Mouse (Mus musculus): ENCODE measurements around the gene Hist1h2bg. TPM values are rescaled to one million over a fixed set of nuclear protein-coding genes. Genes with fewer than 3 reads are reported as not detected.

The Hist1h2bg gene
- total RNA-seq, 2 experiments from 2014 or later: 2.9 to 7.6 TPM

- intact Hi-C loops (cut with DNase I): no loop called here
- DNase-seq: no peak
- peak overlapping the region; percentile 70 for H3K4me3 ChIP-seq
- peak overlapping the region; percentile 83 for H3K27ac ChIP-seq
- TF ChIP-seq CTCF (IDR thresholded peaks at IDR 0.05): no peak
Observed at GRCm38 (mm10) chr13:23576351-23576881, 5.2 kb downstream of the Hist1h2bg start.

DNA sequence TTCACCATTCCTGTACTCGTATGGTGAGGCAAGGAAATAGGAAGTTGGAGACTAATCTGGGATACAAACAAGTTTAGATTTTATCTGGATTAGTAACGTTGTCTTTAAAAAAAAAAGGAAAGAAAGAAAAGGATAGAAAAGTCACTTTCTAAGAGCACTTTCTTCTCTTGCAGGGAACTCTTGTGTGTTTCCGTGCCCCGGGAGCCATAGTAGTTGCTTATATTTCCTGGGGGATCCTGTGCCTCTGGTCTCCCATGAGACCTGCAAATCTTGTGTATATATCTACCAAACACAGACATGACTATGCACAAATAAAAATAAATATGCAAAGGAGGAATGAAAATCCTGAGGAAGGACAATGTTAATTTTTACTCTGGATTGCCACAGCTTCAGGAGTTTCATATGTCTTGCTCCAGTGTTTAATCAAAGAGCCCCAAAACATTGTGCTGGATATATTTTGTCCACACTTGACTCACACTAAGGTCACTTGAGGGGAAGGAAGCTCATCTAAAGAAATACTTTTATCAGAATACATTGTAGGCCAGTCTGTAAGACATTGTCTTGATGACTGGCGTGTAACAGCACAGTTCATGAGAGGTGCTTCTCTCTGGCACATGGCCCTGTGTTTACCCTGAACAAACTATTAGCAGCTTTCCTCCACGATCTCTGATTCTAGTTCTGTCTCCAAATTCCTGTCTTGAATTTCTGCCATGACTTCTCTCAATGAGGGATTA is 5.9 kb downstream of the Hist1h2bg start:
- DNase-seq: no peak
- TF ChIP-seq CTCF (IDR thresholded peaks at IDR 0.05): no peak
- Histone ChIP-seq H3K27ac (no peak overlapping the region; the same call in 1 of the 2 replicates), H3K4me3 (peak overlapping the region; percentile 70)
- intact Hi-C loops (cut with DNase I): no loop called here

- no peak for DNase-seq
- intact Hi-C loops (cut with DNase I): no loop called here
- H3K4me3 ChIP-seq: no peak overlapping the region
- no peak overlapping the region for H3K27ac ChIP-seq
- no peak for TF ChIP-seq CTCF (IDR thresholded peaks at IDR 0.05)
Observed at GRCm38 (mm10) chr13:23577835-23578234, 6.6 kb downstream of the Hist1h2bg start.

DNA sequence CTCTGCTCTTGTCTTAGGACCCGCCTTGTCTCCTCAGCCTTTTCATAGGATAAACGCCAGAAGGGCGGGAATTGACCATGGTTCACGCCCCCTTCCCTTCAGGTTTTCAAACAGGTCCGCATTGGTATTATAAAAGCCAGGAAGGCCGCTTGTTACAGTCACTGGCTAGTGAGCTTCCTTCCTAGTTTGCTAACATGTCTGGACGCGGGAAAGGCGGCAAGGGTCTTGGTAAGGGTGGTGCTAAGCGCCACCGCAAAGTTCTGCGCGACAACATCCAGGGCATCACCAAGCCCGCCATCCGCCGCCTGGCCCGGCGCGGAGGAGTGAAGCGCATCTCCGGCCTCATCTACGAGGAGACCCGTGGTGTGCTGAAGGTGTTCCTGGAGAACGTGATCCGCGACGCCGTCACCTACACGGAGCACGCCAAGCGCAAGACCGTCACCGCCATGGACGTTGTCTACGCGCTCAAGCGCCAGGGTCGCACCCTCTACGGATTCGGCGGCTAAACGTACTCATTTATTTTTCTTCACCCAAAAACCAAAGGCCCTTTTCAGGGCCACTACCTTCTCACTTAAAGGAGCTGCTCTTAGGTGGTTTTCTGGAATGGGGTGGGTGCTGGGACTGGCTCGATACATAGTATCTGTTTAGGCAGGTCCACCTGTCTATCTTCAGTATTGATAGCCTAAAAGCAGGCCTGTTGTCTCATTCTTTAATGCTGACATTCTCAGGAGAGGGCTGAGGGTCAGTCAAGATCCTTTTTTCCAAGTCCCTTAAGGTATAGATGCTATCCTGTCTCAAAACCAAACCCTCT is 10.4 kb downstream of the Hist1h2bg start, which contains the start of gene Hist1h4d:
Hist1h4d (plus strand) TSS at position 191 of the 811 bp plus-strand sequence.
- Histone ChIP-seq H3K27ac (peak within 1 kb of the TSS; percentile 81), H3K4me3 (peak within 1 kb of the TSS; percentile 83)
- no peak for TF ChIP-seq CTCF (IDR thresholded peaks at IDR 0.05)
- peak; percentile 90 for DNase-seq
- intact Hi-C loops (cut with DNase I): loop anchor here (5.0 kb wide), 5 partner anchors 41 to 181 kb away; partner anchors contain the start of genes Hist1h1a, Hist1h1e, Hist1h1t and Hist1h2af

GRCm38 (mm10) chr13:23582219-23583056 is 11.2 kb downstream of the Hist1h2bg start:
- Histone ChIP-seq H3K4me3 (peak overlapping the region; percentile 83), H3K27ac (peak overlapping the region; percentile 81)
- intact Hi-C loops (cut with DNase I): loop anchor here (5.0 kb wide), 5 partner anchors 40 to 180 kb away; partner anchors contain the start of genes Hist1h1a, Hist1h1e, Hist1h1t and Hist1h2af
- no peak for DNase-seq
- TF ChIP-seq CTCF (IDR thresholded peaks at IDR 0.05): no peak

GRCm38 (mm10) chr13:23583387-23584068 is 12.3 kb downstream of the Hist1h2bg start:
- DNase-seq: no peak
- Histone ChIP-seq H3K4me3 (no peak overlapping the region), H3K27ac (peak overlapping the region; percentile 95)
- intact Hi-C loops (cut with DNase I): loop anchor here (5.0 kb wide), 5 partner anchors 39 to 179 kb away; partner anchors contain the start of genes Hist1h1a, Hist1h1e, Hist1h1t and Hist1h2af
- no peak for TF ChIP-seq CTCF (IDR thresholded peaks at IDR 0.05)

DNA sequence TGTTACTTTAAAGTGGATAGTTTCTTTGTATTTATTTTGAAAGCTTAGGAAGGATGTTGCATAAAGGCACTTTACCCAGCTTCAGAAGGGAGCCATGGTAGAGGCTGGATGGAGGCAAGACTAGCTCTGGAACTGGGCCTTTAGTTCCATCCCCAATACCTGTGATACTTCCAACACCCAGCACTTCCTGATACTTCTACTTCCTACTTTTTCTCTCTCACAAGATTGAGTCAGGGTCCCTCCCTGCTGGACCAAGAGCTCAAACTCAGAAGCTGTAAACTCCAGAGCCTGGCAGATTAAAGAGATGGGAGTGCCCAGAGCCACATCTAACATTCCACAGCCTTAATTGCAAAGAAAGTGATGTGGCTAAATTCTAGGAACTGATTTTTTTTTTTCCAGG is 13.1 kb downstream of the Hist1h2bg start:
- intact Hi-C loops (cut with DNase I): loop anchor here (5.0 kb wide), 5 partner anchors 38 to 178 kb away; partner anchors contain the start of genes Hist1h1a, Hist1h1e, Hist1h1t and Hist1h2af
- Histone ChIP-seq H3K27ac (peak overlapping the region; percentile 95), H3K4me3 (peak overlapping the region; percentile 85)
- no peak for DNase-seq
- no peak for TF ChIP-seq CTCF (IDR thresholded peaks at IDR 0.05)

DNA sequence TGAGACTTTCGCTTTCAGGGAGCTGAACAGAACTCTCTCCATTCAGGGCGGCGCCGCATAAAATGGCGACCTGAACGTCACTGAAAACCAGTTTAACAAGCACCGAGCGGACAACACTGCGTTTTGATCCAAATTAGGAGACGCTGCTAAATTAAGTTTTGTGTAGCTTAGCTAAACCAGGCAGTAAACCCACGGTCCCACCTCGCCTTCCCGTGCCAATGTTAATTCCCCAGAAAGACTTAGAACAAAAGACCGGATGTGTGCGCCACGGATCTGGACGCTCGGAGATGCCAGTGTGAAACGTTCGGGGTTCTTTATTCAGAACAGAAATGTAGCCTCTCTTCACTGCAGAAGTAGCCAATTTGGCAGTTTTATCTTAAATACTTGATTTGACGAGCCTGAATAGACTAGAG is 13.8 kb downstream of the Hist1h2bg start:
- Histone ChIP-seq H3K4me3 (peak overlapping the region; percentile 85), H3K27ac (peak overlapping the region; percentile 95)
- DNase-seq: peak; percentile 70
- intact Hi-C loops (cut with DNase I): loop anchor here (5.0 kb wide), 1 partner anchor 1543 kb away; the partner anchor contains the start of genes Hist1h2ag, Hist1h2bj and Hist1h4i
- TF ChIP-seq CTCF (IDR thresholded peaks at IDR 0.05): no peak

- intact Hi-C loops (cut with DNase I): loop anchor here (5.0 kb wide), 1 partner anchor 1543 kb away; the partner anchor contains the start of genes Hist1h2ag, Hist1h2bj and Hist1h4i
- H3K27ac ChIP-seq: peak overlapping the region; percentile 95
- peak overlapping the region; percentile 85 for H3K4me3 ChIP-seq
- DNase-seq: peak; percentile 73
Observed at GRCm38 (mm10) chr13:23585442-23586098, 14.4 kb downstream of the Hist1h2bg start.

DNA sequence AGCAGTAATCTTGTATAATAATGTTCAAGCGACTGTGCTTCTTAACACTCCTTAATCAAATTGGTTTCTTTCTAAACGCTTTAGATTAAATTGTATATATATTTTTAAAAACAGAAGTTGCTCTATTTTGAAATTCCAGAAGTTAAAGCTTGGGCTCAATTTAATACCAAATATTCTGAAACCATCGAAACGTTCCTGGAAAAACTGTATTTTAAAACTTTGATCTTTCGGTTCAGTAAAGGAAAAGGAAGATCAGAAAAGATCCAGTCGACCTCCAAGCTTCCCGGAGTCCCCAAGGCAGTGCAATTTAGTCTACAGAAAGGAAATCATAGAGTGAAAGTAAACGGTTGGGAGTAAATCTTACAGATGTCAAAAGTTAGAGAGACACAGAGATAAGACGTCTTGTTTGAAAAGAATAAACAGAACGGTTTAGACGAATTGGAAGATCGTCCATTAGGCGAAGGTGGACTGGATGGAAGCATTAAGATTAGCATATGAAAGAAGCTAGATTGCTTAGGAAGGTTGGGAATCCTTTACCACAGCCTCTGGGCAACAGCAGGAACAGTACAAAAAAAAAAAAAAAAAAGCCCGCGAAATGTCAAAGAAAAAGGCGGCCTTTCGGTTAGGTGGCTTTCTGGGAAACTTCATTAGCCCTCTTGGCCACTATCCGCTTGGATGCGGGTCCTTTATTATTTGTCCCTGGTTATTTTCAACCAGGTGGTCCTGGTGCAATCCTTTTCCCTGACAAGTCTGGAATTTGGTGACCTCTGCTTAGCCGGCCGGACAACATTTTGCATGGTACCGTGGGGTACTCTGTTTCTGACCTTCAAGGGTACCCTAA is 15.1 kb downstream of the Hist1h2bg start:
- H3K27ac ChIP-seq: peak overlapping the region; percentile 95
- no peak for TF ChIP-seq CTCF (IDR thresholded peaks at IDR 0.05)
- H3K4me3 ChIP-seq: peak overlapping the region; percentile 85
- intact Hi-C loops (cut with DNase I): loop anchor here (5.0 kb wide), 1 partner anchor 1544 kb away; the partner anchor contains the start of genes Hist1h2ag, Hist1h2bj and Hist1h4i
- no peak for DNase-seq
